Mouse (Mus musculus): ENCODE measurements around the gene Gm19426.
A peak's percentile ranks its signal among the peaks of the same experiment; 100 is the strongest.
"Not testable (repeated sequence)": the region's sequence is repeated elsewhere in the genome, so short reads cannot be mapped to it uniquely, and the experiment has no call there.

Gene Gm19426

DNA sequence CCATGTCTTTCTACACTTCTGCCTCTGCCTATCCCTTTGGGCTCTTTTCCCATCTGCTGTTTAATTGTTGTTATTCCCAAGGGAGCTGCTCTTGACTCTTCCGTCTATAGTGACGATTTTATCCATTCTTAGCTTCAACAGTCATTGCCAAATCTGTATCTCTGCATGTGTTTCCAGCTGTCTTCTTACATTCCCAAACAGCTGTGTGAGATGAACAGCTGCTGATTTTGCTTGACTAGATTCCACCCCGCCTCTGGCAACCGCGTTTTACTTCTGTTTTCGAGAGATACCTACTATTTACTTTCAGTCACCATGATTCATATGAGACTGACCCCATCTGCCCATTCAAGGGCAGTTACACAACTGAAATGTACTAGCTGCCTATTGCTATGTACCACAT lies 6.7 kb upstream of the Gm19426 start:
- peak; percentile 41; the same call in 1 of the 2 replicates for ATAC-seq (ENCODE audit: low TSS enrichment)

DNA sequence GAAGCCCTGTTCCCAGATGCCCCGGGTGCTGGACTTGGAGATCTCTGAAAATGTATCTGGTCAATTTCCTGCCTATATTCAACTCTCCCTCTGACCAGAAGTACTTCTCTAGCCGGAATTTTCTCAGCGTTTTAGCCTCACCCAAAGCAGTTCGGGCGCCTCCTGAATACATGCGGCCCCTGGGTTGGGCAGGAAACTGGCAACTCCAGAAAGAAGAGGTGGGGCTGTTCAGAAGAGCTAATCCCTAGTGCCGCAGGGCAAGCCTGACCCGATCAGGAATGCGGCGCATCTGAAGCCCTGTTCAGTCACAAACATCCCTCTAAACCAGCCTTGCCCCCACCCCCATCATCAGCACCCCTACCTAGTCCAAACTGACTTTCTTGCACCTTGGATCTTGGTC lies 671 bp upstream of the Gm19426 start:
- ATAC-seq (ENCODE audit: low TSS enrichment), result no peak

DNA sequence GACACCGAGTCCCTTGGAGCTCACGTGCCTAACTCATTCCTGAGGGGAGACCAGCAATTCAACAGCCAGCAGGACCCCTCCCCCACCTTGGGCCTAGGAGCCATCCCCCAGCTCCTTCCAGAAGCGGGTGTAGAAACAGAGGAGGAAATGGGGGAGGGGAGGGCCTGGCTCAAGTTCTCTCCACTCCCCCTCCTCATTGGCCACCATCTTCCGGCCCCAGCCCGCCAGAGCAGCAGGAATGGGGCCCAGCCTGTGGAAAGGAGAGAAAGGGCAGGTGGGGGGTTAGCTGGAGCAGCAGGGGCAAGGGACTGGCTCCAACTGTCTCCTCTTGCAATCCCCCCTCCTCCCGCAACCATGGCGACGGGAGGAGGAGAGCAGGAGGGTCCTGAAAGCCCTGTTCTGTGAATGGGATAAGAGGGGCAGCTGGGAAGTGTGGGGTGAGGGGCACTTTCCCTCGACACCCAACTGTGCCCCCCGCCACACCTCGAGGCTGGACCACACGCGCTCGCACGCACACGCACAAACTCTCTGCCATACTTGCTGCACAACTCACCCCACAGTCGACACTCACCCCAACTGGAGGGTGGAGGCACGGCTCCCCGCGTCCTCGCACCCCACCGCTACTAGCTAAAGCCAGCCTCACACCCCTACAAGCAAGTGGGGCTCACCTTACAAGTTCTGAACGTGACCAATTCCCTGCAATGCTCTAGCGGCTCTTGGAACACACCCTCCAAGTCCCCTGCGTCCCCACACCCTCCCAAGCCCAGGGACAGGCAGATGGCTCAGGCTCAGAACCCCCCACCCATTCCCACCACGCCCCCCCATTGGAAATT lies 788 bp downstream of the Gm19426 start:
- no peak for ATAC-seq (ENCODE audit: low TSS enrichment)

DNA sequence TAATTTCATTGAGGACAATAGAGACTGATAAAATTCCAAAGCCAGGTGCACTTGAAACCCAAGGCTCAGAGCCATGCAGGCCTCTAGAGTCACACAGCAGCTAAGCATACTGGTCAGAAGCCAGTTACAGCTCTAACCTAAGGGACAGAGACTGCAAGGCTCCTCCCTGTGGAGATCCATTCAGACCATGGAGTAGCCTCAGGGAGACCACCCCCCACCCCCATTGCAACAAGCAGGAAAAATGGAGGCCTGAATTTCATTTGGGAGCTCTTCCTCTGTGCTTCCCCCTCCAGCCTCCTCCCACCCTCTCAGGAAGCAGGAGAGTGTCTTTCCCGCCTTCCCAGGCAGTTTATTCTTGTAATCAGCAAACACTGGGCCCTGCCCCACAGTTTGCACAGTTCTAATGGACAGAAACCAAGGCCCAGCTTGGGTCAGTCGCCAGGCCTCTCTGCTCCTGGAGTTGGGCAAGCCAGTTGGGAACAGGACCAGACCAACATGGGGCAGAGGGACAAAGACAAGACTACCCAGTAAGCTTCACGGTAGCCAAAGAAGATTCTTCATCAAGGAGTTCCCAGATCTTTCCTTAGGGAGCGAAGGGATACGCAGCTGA lies 1.5 kb downstream of the Gm19426 start:
- no peak for ATAC-seq (ENCODE audit: low TSS enrichment)

DNA sequence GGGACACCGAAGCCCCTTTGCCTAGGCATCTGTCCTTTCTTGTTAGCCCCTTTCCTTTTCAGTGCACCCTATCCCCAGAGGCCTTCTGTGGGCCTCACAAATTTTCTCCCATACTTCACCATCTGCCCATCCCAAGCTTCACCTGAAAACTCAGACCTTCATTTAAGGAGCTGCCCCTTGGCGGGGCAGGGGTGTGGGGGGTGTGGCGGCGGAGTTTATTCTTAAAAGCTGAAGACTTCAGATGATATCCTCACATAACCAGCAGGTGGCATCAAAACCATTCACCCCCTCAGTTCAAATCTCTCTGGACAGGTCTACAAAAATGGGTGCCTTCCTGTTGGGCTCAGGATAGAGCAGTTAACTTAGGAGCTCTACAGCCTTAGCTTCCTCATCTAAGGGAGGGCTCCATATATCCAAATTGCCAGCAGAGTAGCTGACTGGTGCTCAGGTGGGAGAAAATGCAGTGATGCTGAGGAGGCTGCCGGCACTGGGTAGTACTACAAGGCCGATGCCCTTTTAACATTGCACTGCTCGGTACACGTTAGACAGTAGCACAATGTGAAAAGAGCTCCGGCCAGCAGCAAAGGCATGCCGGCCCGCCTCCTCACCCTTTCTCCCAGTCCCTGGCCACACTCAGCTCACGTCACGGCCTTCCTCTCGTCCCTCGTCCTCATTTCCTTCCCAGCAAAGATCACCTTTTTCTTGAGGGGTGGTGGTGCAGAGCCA lies 2.7 kb downstream of the Gm19426 start:
- no peak for ATAC-seq (ENCODE audit: low TSS enrichment)

DNA sequence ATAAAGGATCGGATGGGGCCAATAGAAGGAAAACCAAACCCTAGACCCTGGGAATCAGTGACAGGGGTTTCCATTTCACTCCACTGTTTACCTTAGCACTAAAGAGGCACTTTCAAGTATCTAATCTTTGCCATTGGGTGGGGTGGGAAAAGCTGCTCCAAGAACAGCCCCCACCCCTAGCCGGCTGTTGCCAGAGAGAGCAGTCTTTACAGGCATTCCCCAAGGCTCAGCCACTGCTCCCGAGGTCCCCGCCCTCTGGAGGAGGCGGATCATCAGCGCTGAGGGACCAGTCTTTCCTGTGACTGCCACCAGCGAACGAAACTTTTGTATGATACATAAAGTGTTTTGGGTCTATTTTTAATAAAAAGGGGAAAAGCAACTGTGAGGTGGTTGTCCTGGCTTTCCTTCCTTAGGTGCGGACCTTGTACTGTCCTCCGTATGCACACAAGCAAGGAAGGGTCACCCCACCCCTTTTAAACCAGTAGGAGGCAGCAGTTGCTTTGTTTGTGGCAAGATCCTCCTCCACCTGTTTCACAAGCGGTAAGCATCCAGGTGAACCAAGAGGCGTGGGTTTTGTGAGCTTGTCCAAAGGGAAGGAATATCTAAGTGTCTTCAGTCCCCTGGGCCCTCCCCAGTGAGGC lies 5.1 kb downstream of the Gm19426 start:
- no peak for ATAC-seq (ENCODE audit: low TSS enrichment)

DNA sequence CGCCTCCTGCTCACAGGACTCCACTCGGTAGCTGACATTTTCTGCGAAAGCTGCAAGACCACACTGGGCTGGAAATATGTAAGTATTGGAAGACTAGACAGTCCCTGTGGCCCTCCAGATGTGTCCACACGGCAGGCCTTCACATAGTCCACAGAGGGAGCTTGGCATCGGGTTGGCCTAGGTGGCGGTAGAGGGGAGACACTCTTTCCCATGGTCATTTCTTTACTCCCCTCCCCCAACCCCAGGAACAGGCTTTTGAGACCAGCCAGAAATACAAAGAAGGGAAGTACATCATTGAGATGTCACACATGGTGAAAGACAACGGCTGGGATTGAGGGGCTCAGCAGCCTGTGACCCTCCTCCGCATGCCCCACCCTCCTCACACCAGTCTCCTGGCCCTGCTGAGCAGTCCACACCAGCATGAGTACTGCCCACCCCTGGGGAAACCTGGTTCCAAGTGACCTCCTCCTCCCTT lies 6.0 kb downstream of the Gm19426 start:
- ATAC-seq (ENCODE audit: low TSS enrichment), result no peak

DNA sequence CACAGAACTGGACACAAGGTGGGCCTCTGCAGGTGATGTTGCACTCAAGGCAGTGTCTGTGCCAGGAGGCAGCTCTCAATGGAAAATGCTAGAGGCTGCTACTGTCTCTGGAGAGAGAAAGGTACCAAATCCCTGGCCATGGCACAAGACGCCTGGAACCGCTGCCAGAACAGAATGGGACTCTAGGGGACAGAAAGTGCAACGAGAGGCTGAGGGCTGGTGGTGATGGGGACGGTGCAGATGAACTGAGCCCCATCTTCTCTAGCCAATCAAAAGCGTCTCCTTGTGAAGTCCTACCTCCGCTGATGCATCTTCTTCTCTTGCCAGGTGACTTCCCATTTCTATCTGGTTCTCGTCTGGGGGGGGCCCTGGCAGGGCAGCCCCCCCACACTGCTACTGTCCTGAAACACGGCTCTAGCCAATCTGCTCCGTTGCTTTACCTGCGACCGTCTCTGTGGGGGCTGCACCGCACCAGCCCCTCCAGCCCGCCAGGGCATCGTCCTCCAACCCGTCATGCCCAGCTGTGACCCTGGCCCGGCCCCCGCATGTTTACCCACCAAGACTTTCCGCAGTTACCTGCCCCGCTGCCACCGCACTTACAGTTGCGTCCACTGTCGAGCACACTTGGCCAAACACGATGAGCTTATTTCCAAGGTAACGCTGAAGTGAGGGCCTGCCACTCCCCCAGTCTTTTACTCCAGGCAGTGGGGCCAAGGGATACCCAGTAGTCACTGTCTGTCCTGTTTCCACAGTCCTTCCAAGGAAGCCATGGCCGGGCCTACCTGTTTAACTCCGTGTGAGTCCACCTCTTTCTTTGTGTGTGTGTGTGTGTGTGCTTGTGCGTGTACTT lies 6.9 kb downstream of the Gm19426 start:
- ATAC-seq (ENCODE audit: low TSS enrichment), result no peak

DNA sequence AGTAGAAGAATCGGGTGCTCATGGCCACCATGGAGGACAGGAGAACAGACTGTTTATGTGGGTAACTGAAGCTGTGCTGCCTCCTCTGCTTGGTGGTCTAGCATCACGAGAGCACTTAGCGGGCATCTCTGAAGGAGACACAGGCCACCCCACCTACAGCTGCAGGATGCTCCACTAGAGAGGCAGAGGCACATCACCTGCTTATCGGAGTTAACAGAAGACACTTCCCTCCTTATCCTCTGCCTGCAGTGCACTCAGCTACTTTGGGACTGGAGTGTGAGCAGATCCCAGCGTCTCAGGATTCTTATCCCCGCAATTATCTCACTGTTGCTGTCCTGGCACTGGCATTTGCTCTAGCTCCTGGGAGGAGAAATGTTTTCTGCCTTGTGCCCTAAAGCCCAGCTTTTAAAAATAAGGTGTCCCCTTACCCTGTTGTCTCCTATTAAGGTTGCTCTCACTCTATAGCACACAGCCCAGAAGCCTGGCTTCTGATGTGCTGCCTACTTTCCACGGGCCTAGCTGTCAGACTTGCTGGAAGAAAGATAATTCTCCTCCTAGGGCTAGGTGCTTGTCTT lies 8.0 kb downstream of the Gm19426 start:
- no peak for ATAC-seq (ENCODE audit: low TSS enrichment)

DNA sequence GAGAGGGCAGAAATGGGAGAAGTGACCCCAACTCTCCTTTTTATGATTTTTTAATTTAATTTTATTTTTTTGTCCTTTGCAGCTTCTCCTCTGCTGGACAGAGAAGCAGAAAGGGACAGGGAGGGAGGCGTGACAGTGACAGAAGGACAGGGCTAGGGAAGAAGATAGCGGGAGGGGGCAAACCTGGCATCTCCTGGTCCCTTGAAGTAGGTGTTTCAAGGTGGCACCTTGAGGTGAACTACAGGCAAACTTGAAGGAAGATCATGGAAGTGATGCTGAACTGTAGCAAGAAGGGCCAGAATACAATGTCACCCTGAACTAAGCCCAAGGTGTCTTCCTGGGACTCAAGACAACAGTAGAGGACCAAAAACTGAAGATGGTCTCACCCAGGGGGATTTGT lies 8.5 kb downstream of the Gm19426 start:
- no peak for ATAC-seq (ENCODE audit: low TSS enrichment)

DNA sequence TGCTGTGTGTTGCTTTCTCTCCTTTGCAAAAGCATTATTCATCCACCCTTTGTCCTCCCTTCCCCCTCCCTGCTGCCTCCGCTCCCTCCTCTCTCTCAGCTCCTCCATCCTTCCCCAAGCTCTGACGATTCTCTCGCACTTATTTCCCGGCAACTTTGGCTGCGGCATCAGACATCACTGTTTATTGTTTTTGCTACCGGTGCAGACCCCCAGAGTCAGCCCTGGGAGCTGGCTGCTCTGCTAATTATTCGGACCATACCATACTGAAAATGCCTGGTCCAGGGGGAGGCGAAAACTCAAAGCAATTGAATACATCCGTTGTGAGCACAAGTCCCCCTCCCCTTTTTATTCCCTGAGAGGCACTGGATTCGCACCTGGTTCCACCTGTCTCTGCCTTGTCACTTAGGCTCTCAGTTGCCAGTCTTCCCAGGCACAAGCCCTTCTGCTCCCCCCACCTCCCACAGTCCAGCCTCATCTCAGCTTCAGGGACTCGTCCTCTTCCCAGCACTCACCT lies 9.0 kb downstream of the Gm19426 start:
- peak; percentile 50 for ATAC-seq (ENCODE audit: low TSS enrichment)

DNA sequence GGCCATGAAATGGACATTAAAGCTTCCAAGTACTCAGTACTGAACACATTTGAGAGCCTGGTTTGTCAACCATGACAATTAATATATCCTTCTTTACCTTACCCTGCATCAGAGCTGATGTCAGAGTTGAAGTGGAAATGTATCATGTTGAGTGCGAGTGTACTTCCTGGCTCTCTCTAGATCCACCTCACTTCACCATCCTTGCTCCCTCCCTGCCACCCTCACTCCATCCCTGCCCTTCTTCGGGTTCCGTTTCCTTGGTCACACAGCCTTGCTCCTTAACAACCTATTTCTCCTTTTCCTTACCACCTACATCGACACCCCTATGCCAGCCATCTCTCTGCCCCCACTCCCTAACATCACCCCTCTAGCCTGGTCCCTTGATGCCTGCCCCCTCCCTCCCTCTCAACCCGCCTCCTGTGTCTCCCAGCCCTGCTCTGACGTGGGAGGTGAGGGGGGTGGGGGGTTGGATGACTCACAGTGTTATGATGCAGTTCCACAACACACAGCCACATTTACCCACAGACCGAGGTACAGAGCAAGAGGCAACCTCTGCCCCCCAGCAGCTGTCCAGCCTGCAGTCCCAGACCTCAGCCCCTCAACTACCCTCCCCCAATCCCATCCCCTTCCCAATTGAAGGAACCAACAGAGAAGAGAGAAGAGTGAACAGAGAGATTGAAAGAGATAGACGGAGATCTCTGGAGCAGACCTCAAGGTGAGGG lies 9.7 kb downstream of the Gm19426 start, which contains the start of gene Ypel4:
Gene Ypel4, plus strand, starts transcription at position 480 of the 722 bp plus-strand sequence.
- peak; percentile 86 for ATAC-seq (ENCODE audit: low TSS enrichment)

DNA sequence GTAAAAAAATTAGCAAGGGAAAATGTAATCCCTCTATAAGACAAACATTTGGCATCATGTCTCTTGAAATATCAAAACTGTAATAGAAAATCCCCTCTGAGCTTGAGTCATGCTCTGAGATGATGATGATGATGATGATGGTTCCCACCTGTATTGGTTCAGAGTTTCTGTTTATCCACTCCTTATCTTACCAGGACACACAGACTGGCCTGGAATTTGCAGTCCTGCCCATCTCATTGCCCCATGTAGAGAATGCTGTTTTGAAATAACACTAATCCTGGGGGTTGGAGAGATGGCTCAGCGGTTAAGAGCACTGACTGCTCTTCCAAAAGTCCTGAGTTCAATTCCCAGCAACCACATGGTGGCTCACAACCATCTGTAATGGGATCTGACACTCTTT lies 11.1 kb downstream of the Gm19426 start:
- no peak for ATAC-seq (ENCODE audit: low TSS enrichment)

DNA sequence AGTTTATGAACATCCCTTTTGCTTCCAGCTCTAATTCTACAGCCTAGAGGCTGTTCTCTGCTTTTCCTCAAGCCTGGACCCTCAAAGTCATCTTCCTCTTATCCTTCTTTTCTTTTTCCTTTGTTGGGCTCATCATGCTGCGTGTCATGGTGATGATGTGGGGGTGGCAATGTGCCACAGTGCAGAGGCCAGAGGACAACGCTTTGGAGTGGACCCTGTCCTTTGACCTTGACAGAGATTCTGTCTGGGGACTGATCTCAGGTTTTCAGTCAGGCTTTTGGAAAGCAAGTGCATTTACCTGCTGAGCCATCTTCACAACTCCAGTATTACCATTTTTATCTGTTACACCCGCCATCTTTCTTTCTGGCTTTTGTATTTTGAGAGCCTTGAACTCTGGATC lies 12.2 kb downstream of the Gm19426 start:
- ATAC-seq (ENCODE audit: low TSS enrichment), result no peak

DNA sequence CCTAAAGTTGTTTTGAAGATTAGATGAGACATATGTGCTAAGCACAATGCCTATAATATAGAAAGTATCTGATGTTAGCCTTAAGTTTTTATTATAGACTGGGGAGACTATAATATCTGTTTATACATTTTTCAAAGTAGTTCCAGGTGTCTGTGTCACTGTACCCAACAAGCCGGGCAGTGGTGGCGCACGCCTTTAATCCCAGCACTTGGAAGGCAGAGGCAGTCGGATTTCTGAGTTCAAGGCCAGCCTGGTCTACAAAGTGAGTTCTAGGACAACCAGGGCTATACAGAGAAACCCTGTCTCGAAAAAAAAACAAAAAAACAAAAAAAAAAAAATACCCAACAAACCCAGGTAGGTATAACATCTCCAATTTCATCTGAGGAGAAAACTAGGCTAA lies 15.3 kb downstream of the Gm19426 start:
- ATAC-seq (ENCODE audit: low TSS enrichment), result not testable (repeated sequence)

DNA sequence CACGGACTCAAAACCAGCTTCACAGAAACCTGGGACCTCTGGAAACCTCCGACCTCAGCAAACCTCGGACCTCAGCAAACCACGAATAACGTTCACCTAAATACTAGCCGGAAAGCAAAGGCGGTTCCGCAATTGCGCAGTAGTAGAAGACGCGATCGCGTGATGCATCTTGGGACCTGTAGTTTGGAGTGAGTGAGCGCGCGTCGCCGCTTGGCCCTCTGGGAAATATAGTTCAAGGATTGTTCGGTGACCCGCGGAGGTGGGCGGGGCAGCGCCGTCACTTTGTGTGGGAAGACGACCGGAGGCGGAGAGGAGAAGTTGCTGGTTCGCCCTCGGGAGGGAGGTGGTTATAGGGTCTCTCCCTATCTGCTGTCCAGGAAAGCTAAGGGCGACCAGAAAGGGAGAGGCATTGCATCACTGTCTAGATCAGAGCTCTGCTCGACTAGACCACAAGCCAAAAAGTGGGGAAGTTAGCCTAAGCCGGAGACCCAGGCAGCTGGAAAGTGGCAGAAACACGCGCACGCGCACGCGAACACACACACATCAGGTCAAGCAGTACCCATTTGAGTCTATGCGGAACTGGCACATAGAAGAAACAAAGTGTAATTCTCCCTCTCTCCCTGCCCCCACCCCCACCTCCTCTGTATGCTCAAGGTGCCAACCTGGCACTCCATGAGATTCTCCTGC lies 16.1 kb downstream of the Gm19426 start, which contains the start of gene Clp1:
Gene Clp1, minus strand, starts transcription at position 179 of the 687 bp plus-strand sequence.
- peak; percentile 98 for ATAC-seq (ENCODE audit: low TSS enrichment)

DNA sequence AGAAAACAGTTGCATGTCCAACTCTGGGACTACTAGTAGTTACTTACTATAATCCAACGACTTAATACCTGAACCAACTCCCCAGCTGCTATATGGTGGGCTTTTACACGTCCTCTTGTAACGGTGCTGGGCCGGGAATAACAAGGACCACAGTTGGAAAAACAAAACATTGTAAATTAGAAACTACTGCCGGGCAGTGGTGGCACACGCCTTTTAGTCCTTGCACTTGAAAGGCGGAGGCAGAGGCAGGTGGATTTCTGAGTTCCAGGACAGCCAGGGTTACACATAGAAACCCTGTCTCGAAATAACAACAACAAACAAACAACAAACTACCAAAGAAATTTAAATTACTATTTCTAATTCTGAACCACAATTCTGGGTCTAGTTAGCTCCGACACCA lies 16.7 kb downstream of the Gm19426 start:
- no peak for ATAC-seq (ENCODE audit: low TSS enrichment)

DNA sequence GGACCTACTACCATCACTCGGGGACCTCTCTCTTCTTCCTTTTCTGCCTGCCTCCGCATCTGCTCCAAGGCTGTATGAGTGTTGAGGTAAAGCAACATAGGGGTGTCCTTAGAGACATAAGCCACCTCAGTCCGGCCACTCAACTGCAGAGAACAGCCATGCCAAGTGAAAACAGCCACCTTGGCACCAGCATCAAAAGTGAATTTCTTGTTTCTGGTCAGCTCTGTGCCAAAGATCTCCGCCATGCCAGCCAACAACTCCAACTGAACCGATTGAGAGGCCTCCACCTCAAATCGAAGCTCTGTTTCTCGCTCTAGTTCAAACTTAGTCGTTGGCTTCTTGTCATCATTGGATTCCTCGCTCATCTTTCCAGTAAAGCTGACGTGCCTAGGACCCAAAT lies 17.7 kb downstream of the Gm19426 start:
- no peak for ATAC-seq (ENCODE audit: low TSS enrichment)

DNA sequence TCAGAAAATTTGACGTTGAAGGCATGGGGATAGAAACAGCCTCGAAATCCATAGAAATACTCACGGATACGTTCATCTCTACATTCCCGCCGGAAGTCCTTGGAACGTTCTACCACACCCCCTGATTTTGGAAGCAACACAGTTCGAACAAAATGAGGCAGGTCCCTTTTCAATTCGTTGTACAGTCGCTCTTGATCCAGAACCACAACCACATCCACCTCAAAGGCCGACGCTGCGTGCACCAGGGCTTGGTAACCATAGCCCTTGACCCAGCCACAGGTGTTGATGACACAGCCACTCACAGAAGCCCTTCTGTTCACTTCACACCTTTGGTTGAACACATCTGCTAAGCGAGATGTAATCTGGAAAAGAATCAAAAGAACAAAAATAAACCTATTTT lies 19.6 kb downstream of the Gm19426 start:
- ATAC-seq (ENCODE audit: low TSS enrichment), result no peak

Measured in frontal cortex, adult (tissue).